Mouse (Mus musculus): ENCODE measurements at regions not wholly inside any gene's neighbourhood (a gene's known extent, or its start where the extent isn't known, plus 50 kb on each side); places are given as distances from the start of the nearest gene placed in this dataset.

DNA sequence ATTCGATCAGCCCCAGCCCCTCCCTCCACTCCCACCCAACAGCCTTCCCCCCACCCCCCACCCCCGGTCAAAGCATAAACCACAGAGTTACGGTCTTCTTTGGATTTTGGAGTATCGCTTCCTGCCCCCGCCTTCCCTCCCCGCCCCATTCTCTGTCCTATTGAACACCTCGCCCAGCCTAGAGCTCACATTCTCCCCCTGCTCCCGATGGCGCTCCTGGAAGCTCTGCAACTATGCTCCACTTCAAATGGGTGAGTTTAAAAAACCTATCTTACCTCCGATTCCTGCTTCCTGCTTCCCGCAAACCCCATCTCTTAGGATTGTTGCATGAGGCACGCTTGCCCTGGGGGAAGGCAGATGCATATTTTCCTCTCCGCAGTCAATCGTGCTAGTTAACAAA is 419.7 kb upstream of the Ubash3b start:
- Histone ChIP-seq H3K9ac (replicated peaks) (no peak overlapping the region), H3K9me3 (ENCODE audit: control insufficient read depth, low read length) (no peaks in the 10 kb centered on the region), H3K4me1 (replicated peaks; ENCODE audit: control insufficient read depth in 2 of 2, insufficient read depth in 2 of 2, low read length in 1 of 2) (no peaks in the 10 kb centered on the region), H3K4me3 (ENCODE audit: insufficient read depth in 1 of 2, low read depth in 2 of 2, low read length in 2 of 2) (peak overlapping the region in 1 of 2 experiments; percentile 54; a peak in 2 of 4 replicates), H3K36me3 (replicated peaks; ENCODE audit: control insufficient read depth, insufficient read depth, low read depth) (no peaks in the 10 kb centered on the region), H3K27ac (no peak overlapping the region), H3K4me2 (ENCODE audit: low read depth) (peak overlapping the region; percentile 21; the same call in 1 of the 2 replicates), H3K27me3 (ENCODE audit: control insufficient read depth, insufficient read depth, low read length) (no peaks in the 10 kb centered on the region; the same call in none of the 2 replicates)
- DNase-seq (ENCODE audit: low read depth in 3 of 3, low spot score in 3 of 3) (no peak), ATAC-seq (ENCODE audit: insufficient read depth) (no peak)
- TF ChIP-seq CTCF (IDR thresholded peaks at IDR 0.05; ENCODE audit: low read depth) (no peak), EP300 (IDR thresholded peaks at IDR 0.05; ENCODE audit: low read depth) (no peak)
- WGBS (ENCODE audit: insufficient replicate concordance) = 3% methylated on average over 14 of the region's 14 CpGs

DNA sequence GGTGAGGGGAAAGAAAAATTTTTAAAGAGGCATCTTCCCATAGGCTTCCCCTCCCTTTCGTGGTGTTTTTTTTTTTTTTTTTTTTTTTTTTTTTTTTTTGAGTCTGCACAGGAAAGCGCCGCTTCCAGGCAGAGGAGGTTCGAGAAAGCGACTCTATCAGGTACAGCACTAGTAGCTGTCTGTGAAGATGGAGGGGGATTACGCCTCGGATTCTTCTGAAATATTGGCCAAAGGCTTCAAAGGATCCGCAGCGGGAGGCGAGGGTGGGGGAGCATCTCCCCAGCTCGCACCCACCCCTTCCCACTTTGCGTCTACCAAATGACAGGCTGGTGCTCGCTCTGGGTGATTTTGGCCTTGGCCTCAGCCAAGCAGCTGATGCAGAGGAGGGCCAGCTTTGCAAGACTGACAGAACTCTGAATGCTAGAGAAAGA is 419.1 kb upstream of the Ubash3b start:
- DNase-seq (ENCODE audit: low read depth in 3 of 3, low spot score in 3 of 3) = no peak
- no peak overlapping the region for H3K27ac ChIP-seq
- H3K36me3 ChIP-seq (replicated peaks; ENCODE audit: control insufficient read depth, insufficient read depth, low read depth) = no peaks in the 10 kb centered on the region
- H3K27me3 ChIP-seq (ENCODE audit: control insufficient read depth, insufficient read depth, low read length) = no peaks in the 10 kb centered on the region; the same call in none of the 2 replicates
- H3K9me3 ChIP-seq (ENCODE audit: control insufficient read depth, low read length) = no peaks in the 10 kb centered on the region
- WGBS (ENCODE audit: insufficient replicate concordance) = 3% methylated on average over 13 of the region's 13 CpGs
- no peaks in the 10 kb centered on the region for H3K4me1 ChIP-seq (replicated peaks; ENCODE audit: control insufficient read depth in 2 of 2, insufficient read depth in 2 of 2, low read length in 1 of 2)
- TF ChIP-seq EP300 (IDR thresholded peaks at IDR 0.05; ENCODE audit: low read depth) = no peak
- no peak for TF ChIP-seq CTCF (IDR thresholded peaks at IDR 0.05; ENCODE audit: low read depth)
- H3K9ac ChIP-seq (replicated peaks) = no peak overlapping the region
- ATAC-seq (ENCODE audit: insufficient read depth) = no peak
- peak overlapping the region; percentile 5 to 31; a peak in 2 of 4 replicates for H3K4me3 ChIP-seq (ENCODE audit: insufficient read depth in 1 of 2, low read depth in 2 of 2, low read length in 2 of 2)
- peak overlapping the region; percentile 21; the same call in 1 of the 2 replicates for H3K4me2 ChIP-seq (ENCODE audit: low read depth)

DNA sequence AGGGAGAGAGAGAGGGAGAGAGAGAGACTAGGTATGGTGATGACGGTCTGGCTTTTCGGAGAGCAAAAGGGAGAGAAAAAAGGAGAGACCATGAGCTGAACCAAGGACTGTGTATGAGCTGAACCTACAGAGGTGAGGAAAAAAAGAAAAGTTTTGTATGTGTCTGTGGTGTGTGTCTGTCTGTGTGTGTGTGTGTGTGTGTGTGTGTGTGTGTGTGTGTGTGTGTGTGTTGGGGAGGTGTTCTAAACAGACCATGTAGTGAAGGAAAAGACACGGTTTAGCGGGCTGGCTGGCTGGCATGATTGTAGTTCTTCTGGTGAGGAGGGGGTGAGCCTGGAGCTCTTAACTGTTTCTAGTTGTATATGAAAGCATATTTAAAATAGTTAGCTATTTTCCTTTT is 418.6 kb upstream of the Ubash3b start:
- ATAC-seq (ENCODE audit: insufficient read depth) (no peak), DNase-seq (ENCODE audit: low read depth in 3 of 3, low spot score in 3 of 3) (no peak)
- no peaks in the 10 kb centered on the region for H3K36me3 ChIP-seq (replicated peaks; ENCODE audit: control insufficient read depth, insufficient read depth, low read depth)
- H3K27ac ChIP-seq = no peak overlapping the region
- H3K4me1 ChIP-seq (replicated peaks; ENCODE audit: control insufficient read depth in 2 of 2, insufficient read depth in 2 of 2, low read length in 1 of 2) = no peaks in the 10 kb centered on the region
- WGBS (ENCODE audit: insufficient replicate concordance) = 27% methylated on average over 4 of the region's 4 CpGs
- no peak overlapping the region for H3K9ac ChIP-seq (replicated peaks)
- TF ChIP-seq CTCF (IDR thresholded peaks at IDR 0.05; ENCODE audit: low read depth) = no peak
- TF ChIP-seq EP300 (IDR thresholded peaks at IDR 0.05; ENCODE audit: low read depth) = no peak
- H3K4me2 ChIP-seq (ENCODE audit: low read depth) = no peak overlapping the region
- peak overlapping the region in 1 of 2 experiments; percentile 38; a peak in 2 of 4 replicates for H3K4me3 ChIP-seq (ENCODE audit: insufficient read depth in 1 of 2, low read depth in 2 of 2, low read length in 2 of 2)
- no peaks in the 10 kb centered on the region for H3K9me3 ChIP-seq (ENCODE audit: control insufficient read depth, low read length)
- no peaks in the 10 kb centered on the region; the same call in none of the 2 replicates for H3K27me3 ChIP-seq (ENCODE audit: control insufficient read depth, insufficient read depth, low read length)

DNA sequence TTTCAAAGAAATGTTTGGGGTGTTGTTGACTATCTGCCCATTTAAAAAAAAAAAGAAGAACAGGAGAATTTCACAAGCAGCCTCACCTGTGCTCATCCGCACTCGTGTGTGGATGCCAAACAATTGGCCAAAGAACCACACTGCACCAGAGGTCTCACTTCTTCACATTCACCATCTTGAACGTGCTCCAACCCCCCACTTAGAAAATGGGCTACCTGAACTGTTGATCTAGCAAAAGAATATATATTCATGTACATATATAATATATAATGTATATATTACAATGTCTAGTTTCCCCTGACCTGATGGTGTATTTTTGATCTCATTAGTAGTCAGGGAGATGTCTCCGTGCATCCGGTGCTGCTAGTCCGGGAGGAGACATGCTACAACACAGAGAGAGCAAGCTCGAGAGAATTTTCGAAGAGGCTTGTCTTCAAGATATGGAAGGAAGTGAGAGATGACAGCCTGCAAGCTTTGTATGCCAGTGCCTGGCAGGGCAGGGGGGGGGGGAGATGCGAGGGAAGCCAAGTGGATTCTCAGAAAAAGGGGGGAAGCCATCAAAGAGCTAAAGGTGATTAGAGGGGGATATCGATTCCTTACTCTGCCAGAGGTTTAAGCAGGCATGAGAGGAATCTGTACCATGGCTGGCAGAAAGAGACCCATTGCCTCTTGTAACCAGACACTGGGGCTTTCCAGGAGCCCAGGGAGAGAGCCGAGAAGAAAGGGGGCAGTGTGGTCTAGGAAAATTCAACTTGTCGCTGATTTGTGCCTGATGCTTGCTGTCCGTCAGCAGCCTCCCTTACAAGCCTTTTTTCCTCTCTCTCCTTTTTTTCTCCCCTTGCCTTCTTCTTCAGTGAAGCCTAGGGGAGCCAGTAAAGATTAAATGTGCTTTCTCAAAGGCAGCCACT is 417.9 kb upstream of the Ubash3b start:
- TF ChIP-seq CTCF (IDR thresholded peaks at IDR 0.05; ENCODE audit: low read depth) = no peak
- Histone ChIP-seq H3K36me3 (replicated peaks; ENCODE audit: control insufficient read depth, insufficient read depth, low read depth) (no peaks in the 10 kb centered on the region), H3K4me1 (replicated peaks; ENCODE audit: control insufficient read depth in 2 of 2, insufficient read depth in 2 of 2, low read length in 1 of 2) (no peaks in the 10 kb centered on the region), H3K9ac (replicated peaks) (no peak overlapping the region), H3K27ac (no peak overlapping the region), H3K27me3 (ENCODE audit: control insufficient read depth, insufficient read depth, low read length) (no peaks in the 10 kb centered on the region; the same call in none of the 2 replicates), H3K9me3 (ENCODE audit: control insufficient read depth, low read length) (no peaks in the 10 kb centered on the region), H3K4me3 (ENCODE audit: insufficient read depth in 1 of 2, low read depth in 2 of 2, low read length in 2 of 2) (no peak overlapping the region), H3K4me2 (ENCODE audit: low read depth) (no peak overlapping the region)
- WGBS (ENCODE audit: insufficient replicate concordance) = 30% methylated on average over 13 of the region's 13 CpGs
- DNase-seq (ENCODE audit: low read depth in 3 of 3, low spot score in 3 of 3) (no peak), ATAC-seq (ENCODE audit: insufficient read depth) (no peak)

All from liver, embryonic 14.5 days (tissue).